In genomic region chr13:44040640-44041039, GRCm38 (mm10) we compare ENCODE assay signal across 19 mouse cellular contexts.
"Had no signal": no experiment of that assay in that cellular context is flagged by ENCODE, and none has a peak within 500 bp of the region (broad histone marks: within the 10 kb centered on the region; RNA-seq: fewer than 3 reads in every experiment).

No protein-coding gene starts in this region.

- H3K9ac ChIP-seq: lung, embryonic 14.5 days; midbrain, embryonic 12.5 days; neural tube, embryonic 13.5 days; neural tube, embryonic 15.5 days; stomach, embryonic 15.5 days had no signal

- ATAC-seq: midbrain, embryonic 16.5 days had no signal

- H3K4me3 ChIP-seq: midbrain, embryonic 10.5 days; midbrain, embryonic 12.5 days; myocyte; neural tube, embryonic 13.5 days; neural tube, embryonic 15.5 days; stomach, embryonic 15.5 days had no signal

- H3K4me2 ChIP-seq: lung, embryonic 14.5 days; midbrain, embryonic 12.5 days; neural tube, embryonic 13.5 days; neural tube, embryonic 15.5 days; stomach, embryonic 15.5 days had no signal

- H3K27ac ChIP-seq: midbrain, embryonic 10.5 days; midbrain, embryonic 12.5 days; neural tube, embryonic 13.5 days; neural tube, embryonic 15.5 days; stomach, embryonic 15.5 days; stomach, postnatal 0 days had no signal

- H3K36me3 ChIP-seq: midbrain, embryonic 10.5 days; midbrain, embryonic 12.5 days; neural tube, embryonic 13.5 days; neural tube, embryonic 15.5 days; stomach, embryonic 15.5 days had no signal

- DNase-seq: lung, adult 18-20 months; lung, embryonic 14.5 days; lung, postnatal 10 days; lung, postnatal 4 days; midbrain, embryonic 14.5 days; retina, postnatal 1 day; right cerebral cortex, adult 18-20 months; right cerebral cortex, postnatal 14 days; thymus, adult 2 months; thymus, postnatal 25 days; thymus, postnatal 4 days had no signal

- H3K27me3 ChIP-seq: neural tube, embryonic 13.5 days; neural tube, embryonic 15.5 days; stomach, embryonic 15.5 days had no signal

- H3K9me3 ChIP-seq: midbrain, embryonic 10.5 days; midbrain, embryonic 12.5 days; neural tube, embryonic 13.5 days; neural tube, embryonic 15.5 days; stomach, embryonic 15.5 days had no signal
